Mouse (Mus musculus) kidney, adult 2 months (tissue): ENCODE data around the gene Ttc30a2.
A peak's percentile ranks its signal among the peaks of the same experiment; 100 is the strongest.

ENCODE experiments used
- CTCF ChIP-seq: fragments of 200-500 bp; conservative IDR thresholded peaks from 2 replicates; pipeline ENCODE4 v1.5.1; 2011; ENCODE audit warnings: low read depth, mild to moderate bottlenecking, control low read depth, low read length, moderate library complexity, mixed read lengths; ENCODE audit not compliant: insufficient read depth, insufficient read length
- POLR2A ChIP-seq: fragments of 200-500 bp; IDR thresholded peaks from one replicate; pipeline ENCODE4 v1.6.1; 2011; ENCODE audit warnings: low read depth, low read length, control low read depth

DNA sequence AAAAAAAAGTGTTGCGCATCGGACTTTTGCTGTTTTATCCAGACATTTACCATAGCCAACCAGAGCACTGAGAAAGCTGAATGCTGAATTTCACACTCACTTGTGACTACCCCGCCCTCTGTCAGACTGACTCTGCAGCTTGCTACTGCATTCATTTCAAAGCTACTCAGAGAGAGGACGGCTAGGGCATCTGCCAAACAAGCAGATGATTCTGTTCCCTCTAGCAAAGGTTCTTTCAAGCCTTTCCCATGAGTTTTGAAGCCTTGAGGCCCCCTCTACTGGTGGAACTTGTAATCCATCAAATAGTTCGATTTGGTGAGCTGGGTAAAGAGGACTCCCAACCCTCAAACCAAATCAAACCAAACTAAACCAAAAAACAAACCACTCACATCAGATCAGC lies 13.0 kb downstream of the Ttc30a2 start:
- TF ChIP-seq CTCF, result peak; percentile 28
- TF ChIP-seq POLR2A, result no peak
